Mouse (Mus musculus) liver, embryonic 15.5 days (tissue): ENCODE data around the gene Tmem95. TPM values are rescaled to one million over a fixed set of nuclear protein-coding genes. Genes with fewer than 3 reads are reported as not detected.

ENCODE experiments used
- microRNA-seq: library from miRNA; unstranded; fragments of <30 nt; microRNA quantifications from one replicate; pipeline ENCODE4, GENCODE M21; 2016
- polyA plus RNA-seq: library from polyadenylated mRNA; unstranded; fragments of >200 nt; fragmentation: Nextera tagmentation; extraction: Ambion mirVana; gene quantifications from 2 replicates; pipeline ENCODE4 v1.2.1, GENCODE M21; 2015

The Tmem95 gene
- polyA plus RNA-seq, 1 experiment from 2014 or later = not detected

Small RNA genes lying within 50 kb of the gene (microRNA-seq; reads per million reads assigned to microRNA genes)
- not detected for gene Mir6924

Other genes starting within 250 kb of the Tmem95 start
- 7.3 and 9.7 TPM in 2 replicates for gene Fxr2, start 245.0 kb downstream of the Tmem95 start, polyA plus RNA-seq
- not detected in 2 replicates for gene Sox15, start 222.7 kb downstream of the Tmem95 start, polyA plus RNA-seq
- 34.1 and 35.2 TPM in 2 replicates for gene Mpdu1, start 215.4 kb downstream of the Tmem95 start, polyA plus RNA-seq
- 28.2 and 31.4 TPM in 2 replicates for gene Cd68, start 211.9 kb downstream of the Tmem95 start, polyA plus RNA-seq
- gene Eif4a1, start 205.6 kb downstream of the Tmem95 start, polyA plus RNA-seq = 228 and 232 TPM in 2 replicates
- 23.9 and 27.2 TPM in 2 replicates for gene Senp3, start 195.9 kb downstream of the Tmem95 start, polyA plus RNA-seq
- gene Tnfsf13, start 192.2 kb downstream of the Tmem95 start, polyA plus RNA-seq = 0.15 and 0.64 TPM in 2 replicates
- gene Tnfsf12, start 182.2 kb downstream of the Tmem95 start, polyA plus RNA-seq = 2.1 and 2.6 TPM in 2 replicates
- 0.85 and 0.89 TPM in 2 replicates for gene Tnfsfm13, start 181.9 kb downstream of the Tmem95 start, polyA plus RNA-seq
- gene Polr2a, start 119.4 kb downstream of the Tmem95 start, polyA plus RNA-seq = 10.2 and 10.4 TPM in 2 replicates
- gene Slc35g3, start 116.0 kb downstream of the Tmem95 start, polyA plus RNA-seq = not detected in 2 replicates
- gene Zbtb4, start 112.1 kb downstream of the Tmem95 start, polyA plus RNA-seq = 0.43 and 0.92 TPM in 2 replicates
- gene Chrnb1, start 82.1 kb downstream of the Tmem95 start, polyA plus RNA-seq = 0.84 and 1.3 TPM in 2 replicates
- gene Fgf11, start 76.2 kb downstream of the Tmem95 start, polyA plus RNA-seq = 0.16 and 0.18 TPM in 2 replicates
- gene Tmem102, start 72.4 kb downstream of the Tmem95 start, polyA plus RNA-seq = 0.69 and 0.94 TPM in 2 replicates
- not detected in 2 replicates for gene Gm39566, start 62.7 kb downstream of the Tmem95 start, polyA plus RNA-seq
- gene Spem2, start 59.6 kb downstream of the Tmem95 start, polyA plus RNA-seq = not detected in 2 replicates
- not detected in 2 replicates for gene Spem1, start 55.8 kb downstream of the Tmem95 start, polyA plus RNA-seq
- 0.54 and 0.64 TPM in 2 replicates for gene Nlgn2, start 40.2 kb downstream of the Tmem95 start, polyA plus RNA-seq
- 336 and 387 TPM in 2 replicates for gene Tmem256, start 39.5 kb downstream of the Tmem95 start, polyA plus RNA-seq
- gene Plscr3, start 31.6 kb downstream of the Tmem95 start, polyA plus RNA-seq = 26.1 and 28.0 TPM in 2 replicates
- gene Tnk1, start 19.3 kb downstream of the Tmem95 start, polyA plus RNA-seq = 0.60 and 0.62 TPM in 2 replicates
- 1.2 and 1.4 TPM in 2 replicates for gene Kctd11, start 3.4 kb upstream of the Tmem95 start, polyA plus RNA-seq
- gene Acap1, start 17.5 kb upstream of the Tmem95 start, polyA plus RNA-seq = 5.9 and 7.2 TPM in 2 replicates
- 0.89 and 1.0 TPM in 2 replicates for gene 2810408A11Rik, start 23.0 kb upstream of the Tmem95 start, polyA plus RNA-seq
- gene Neurl4, start 23.1 kb upstream of the Tmem95 start, polyA plus RNA-seq = 2.7 and 3.1 TPM in 2 replicates
- gene Gps2, start 35.9 kb upstream of the Tmem95 start, polyA plus RNA-seq = 90.6 and 98.4 TPM in 2 replicates
- 1,245 and 1,257 TPM in 2 replicates for gene Eif5a, start 43.9 kb upstream of the Tmem95 start, polyA plus RNA-seq
- not detected in 2 replicates for gene Ybx2, start 57.8 kb upstream of the Tmem95 start, polyA plus RNA-seq
- 19.9 and 22.1 TPM in 2 replicates for gene Slc2a4, start 70.2 kb upstream of the Tmem95 start, polyA plus RNA-seq
- 4.5 and 6.6 TPM in 2 replicates for gene Cldn7, start 86.8 kb upstream of the Tmem95 start, polyA plus RNA-seq
- gene Ctdnep1, start 103.1 kb upstream of the Tmem95 start, polyA plus RNA-seq = 8.9 and 11.9 TPM in 2 replicates
- 58.1 and 60.5 TPM in 2 replicates for gene Elp5, start 104.5 kb upstream of the Tmem95 start, polyA plus RNA-seq
- 252 and 262 TPM in 2 replicates for gene Gabarap, start 113.1 kb upstream of the Tmem95 start, polyA plus RNA-seq
- gene Phf23, start 117.8 kb upstream of the Tmem95 start, polyA plus RNA-seq = 23.1 and 24.0 TPM in 2 replicates
- 5.3 and 5.5 TPM in 2 replicates for gene Dvl2, start 122.6 kb upstream of the Tmem95 start, polyA plus RNA-seq
- 111 and 124 TPM in 2 replicates for gene Acadvl, start 137.4 kb upstream of the Tmem95 start, polyA plus RNA-seq
- gene Dlg4, start 138.9 kb upstream of the Tmem95 start, polyA plus RNA-seq = 0.63 and 0.93 TPM in 2 replicates
- gene Asgr1, start 176.1 kb upstream of the Tmem95 start, polyA plus RNA-seq = 6.8 and 7.3 TPM in 2 replicates
- gene Asgr2, start 214.6 kb upstream of the Tmem95 start, polyA plus RNA-seq = 10.7 and 13.0 TPM in 2 replicates